Mouse (Mus musculus) lung, postnatal 0 days (tissue): ENCODE results near the gene Arhgap4. TPM values are rescaled to one million over a fixed set of nuclear protein-coding genes. Genes with fewer than 3 reads are reported as not detected.
A peak's percentile ranks its signal among the peaks of the same experiment; 100 is the strongest.

ENCODE experiments used
- ATAC-seq: fragments of 200-750 bp; cut with Nextera tagmentation; 2 replicates; pipeline ENCODE4 v1.8.0; 2017; ENCODE audit warnings: moderate library complexity
- DNase-seq: peaks from one replicate; pipeline ENCODE4 v3.0.0-alpha.2; 2016; ENCODE audit warnings: low spot score
- H3K27ac ChIP-seq: fragments of 300-500 bp; sonication (generic); 2 replicates; pipeline ENCODE4 v1.5.1; 2014; ENCODE audit warnings: antibody characterized with exemption, mild to moderate bottlenecking, low read length, mixed read lengths
- H3K27me3 ChIP-seq: fragments of 300-500 bp; sonication (generic); replicated peaks from 2 replicates; pipeline ENCODE4 v1.6.1; 2014; ENCODE audit warnings: low read length, mixed read lengths; ENCODE audit not compliant: insufficient read depth
- H3K36me3 ChIP-seq: fragments of 300-500 bp; sonication (generic); 2 replicates; pipeline ENCODE4 v1.6.1; 2014; ENCODE audit warnings: low read length, mixed read lengths; ENCODE audit not compliant: insufficient read depth
- H3K4me1 ChIP-seq: fragments of 300-500 bp; sonication (generic); 2 replicates; pipeline ENCODE4 v1.6.1; 2014; ENCODE audit warnings: antibody characterized with exemption, low read depth, low read length, mixed read lengths; ENCODE audit not compliant: insufficient read depth
- H3K4me2 ChIP-seq: fragments of 300-500 bp; sonication (generic); replicated peaks from 2 replicates; pipeline ENCODE4 v1.6.1; 2014; ENCODE audit warnings: low read depth, mild to moderate bottlenecking, low read length, moderate library complexity, mixed read lengths
- H3K4me3 ChIP-seq: fragments of 300-500 bp; sonication (generic); 2 replicates; pipeline ENCODE4 v1.5.1; 2014; ENCODE audit warnings: low read depth, low read length
- H3K9ac ChIP-seq: fragments of 300-500 bp; sonication (generic); replicated peaks from 2 replicates; pipeline ENCODE4 v1.6.1; 2014; ENCODE audit warnings: low read depth, mild to moderate bottlenecking
- H3K9me3 ChIP-seq: fragments of 300-500 bp; sonication (generic); 2 replicates; pipeline ENCODE4 v1.6.1; 2016; ENCODE audit warnings: low read length, mixed read lengths
- CTCF ChIP-seq: IDR thresholded peaks from 2 replicates; pipeline ENCODE4 v1.5.1; 2016; ENCODE audit warnings: antibody characterized with exemption, mild to moderate bottlenecking
- EP300 ChIP-seq: IDR thresholded peaks from 2 replicates; pipeline ENCODE4 v1.6.1; 2016; ENCODE audit warnings: antibody characterized with exemption, mild to moderate bottlenecking, control low read depth
- WGBS: fragments of 180-500 bp; shearing (Covaris S2); extraction: QIAGEN DNeasy Blood & Tissue Kit; methylation state at CpG from one replicate; pipeline ENCODE4 v1.1.7; 2014; 5-methylcytosine and 5-hydroxymethylcytosine counted together
- polyA plus RNA-seq: library from polyadenylated mRNA; unstranded; fragments of >200 nt; fragmentation: Nextera tagmentation; extraction: Ambion mirVana; gene quantifications from 2 replicates; pipeline ENCODE4 v1.2.1, GENCODE M21; 2015

Arhgap4 gene
- polyA plus RNA-seq, 1 experiment from 2014 or later = 1.9 TPM

- no peak for TF ChIP-seq EP300
- no peak for TF ChIP-seq CTCF
- Histone ChIP-seq H3K27me3 (no peaks in the 10 kb centered on the region), H3K4me1 (no peaks in the 10 kb centered on the region), H3K9ac (no peak overlapping the region), H3K36me3 (no peaks in the 10 kb centered on the region), H3K9me3 (no peaks in the 10 kb centered on the region), H3K27ac (no peak overlapping the region), H3K4me2 (no peak overlapping the region), H3K4me3 (no peak overlapping the region)
- no peak for DNase-seq
- 27% methylated on average over 6 of the region's 6 CpGs for WGBS
- no peak for ATAC-seq
Observed at GRCm38 (mm10) chrX:73881463-73881862, 40.2 kb downstream of the Arhgap4 start.

GRCm38 (mm10) chrX:73881036-73881427 is 40.6 kb downstream of the Arhgap4 start:
- 11% methylated on average over 14 of the region's 16 CpGs for WGBS
- DNase-seq (no peak), ATAC-seq (0 out of 2 replicates have a peak, but pooled peaks have one; percentile 11)
- Histone ChIP-seq H3K4me1 (no peaks in the 10 kb centered on the region), H3K36me3 (no peaks in the 10 kb centered on the region), H3K9ac (no peak overlapping the region), H3K27me3 (no peaks in the 10 kb centered on the region), H3K4me2 (peak overlapping the region; percentile 62), H3K9me3 (no peaks in the 10 kb centered on the region), H3K4me3 (peak overlapping the region; percentile 31; the same call in 1 of the 2 replicates), H3K27ac (no peak overlapping the region)
- TF ChIP-seq CTCF (no peak), EP300 (no peak)

GRCm38 (mm10) chrX:73880194-73881035 is 41.3 kb downstream of the Arhgap4 start:
- Histone ChIP-seq H3K36me3 (no peaks in the 10 kb centered on the region), H3K4me1 (no peaks in the 10 kb centered on the region), H3K9me3 (no peaks in the 10 kb centered on the region), H3K4me3 (peak overlapping the region; percentile 31), H3K4me2 (peak overlapping the region; percentile 62), H3K27me3 (no peaks in the 10 kb centered on the region), H3K27ac (no peak overlapping the region), H3K9ac (no peak overlapping the region)
- TF ChIP-seq CTCF (no peak), EP300 (no peak)
- DNase-seq (peak; percentile 51), ATAC-seq (peak; percentile 85)
- 14% methylated on average over 14 of the region's 48 CpGs for WGBS

- DNase-seq = no peak
- no peak overlapping the region for H3K4me3 ChIP-seq
- WGBS = 69% methylated on average over 1 of the region's 1 CpGs
- ATAC-seq = no peak
- no peaks in the 10 kb centered on the region for H3K36me3 ChIP-seq
- H3K9ac ChIP-seq = no peak overlapping the region
- H3K4me1 ChIP-seq = no peaks in the 10 kb centered on the region
- no peaks in the 10 kb centered on the region for H3K9me3 ChIP-seq
- H3K27me3 ChIP-seq = no peaks in the 10 kb centered on the region
- TF ChIP-seq CTCF (no peak), EP300 (no peak)
- H3K27ac ChIP-seq = no peak overlapping the region
- no peak overlapping the region for H3K4me2 ChIP-seq
Observed at GRCm38 (mm10) chrX:73877014-73877413, 44.7 kb downstream of the Arhgap4 start.

- 53% methylated on average over 2 of the region's 2 CpGs for WGBS
- no peaks in the 10 kb centered on the region for H3K27me3 ChIP-seq
- no peak overlapping the region for H3K4me3 ChIP-seq
- H3K9me3 ChIP-seq = no peaks in the 10 kb centered on the region
- H3K9ac ChIP-seq = no peak overlapping the region
- DNase-seq (no peak), ATAC-seq (no peak)
- no peak overlapping the region for H3K27ac ChIP-seq
- H3K4me1 ChIP-seq = no peaks in the 10 kb centered on the region
- no peak for TF ChIP-seq CTCF
- TF ChIP-seq EP300 = no peak
- no peaks in the 10 kb centered on the region for H3K36me3 ChIP-seq
- H3K4me2 ChIP-seq = no peak overlapping the region
Observed at GRCm38 (mm10) chrX:73875881-73876280, 45.8 kb downstream of the Arhgap4 start.

GRCm38 (mm10) chrX:73871956-73872355 is 49.7 kb downstream of the Arhgap4 start:
- no peak overlapping the region for H3K9ac ChIP-seq
- no peak overlapping the region for H3K4me2 ChIP-seq
- ATAC-seq (no peak), DNase-seq (no peak)
- no peak for TF ChIP-seq EP300
- no peak for TF ChIP-seq CTCF
- H3K4me3 ChIP-seq = no peak overlapping the region
- H3K27me3 ChIP-seq = no peaks in the 10 kb centered on the region
- no peak overlapping the region for H3K27ac ChIP-seq
- WGBS = 27% methylated on average over 1 of the region's 1 CpGs
- H3K9me3 ChIP-seq = no peaks in the 10 kb centered on the region
- H3K36me3 ChIP-seq = no peaks in the 10 kb centered on the region
- no peaks in the 10 kb centered on the region for H3K4me1 ChIP-seq
